Mouse (Mus musculus) MEL (cell line): Measurements from ENCODE around the gene Wfdc3. TPM values are rescaled to one million over a fixed set of nuclear protein-coding genes. Genes with fewer than 3 reads are reported as not detected.

Experiments used
- DNase-seq: peaks from one replicate; pipeline ENCODE4 v3.0.0; 2011; ENCODE audit warnings: low read depth, low spot score
- H3K27ac ChIP-seq: 2 replicates; pipeline ENCODE4 v1.5.1; 2012; ENCODE audit warnings: low read depth, mild to moderate bottlenecking, control low read depth, low read length, moderate library complexity; ENCODE audit not compliant: control insufficient read depth
- H3K27me3 ChIP-seq, 2 experiments: fragments of 150-350 bp in 1 of 2; sonication (generic) in 1 of 2; 2 replicates each; pipeline ENCODE4 v1.6.1; 2012; ENCODE audit warnings: low read length in 2 of 2, mild to moderate bottlenecking in 2 of 2, improper control_type of control experiment in 1 of 2, moderate library complexity in 1 of 2; ENCODE audit not compliant: insufficient read depth in 2 of 2, control insufficient read depth in 1 of 2
- H3K36me3 ChIP-seq, 2 experiments: 2 replicates each; pipeline ENCODE4 v1.6.1; 2012 to 2014; ENCODE audit warnings: low read length in 2 of 2, improper control_type of control experiment in 1 of 2, inconsistent platforms in 1 of 2, mild to moderate bottlenecking in 1 of 2; ENCODE audit not compliant: insufficient read depth in 2 of 2, control insufficient read depth in 1 of 2
- H3K4me1 ChIP-seq, 2 experiments: fragments of 150-350 bp in 1 of 2; sonication (generic) in 1 of 2; 2 replicates each; pipeline ENCODE4 v1.6.1; 2012; ENCODE audit warnings: low read length in 2 of 2, improper control_type of control experiment in 1 of 2, mild to moderate bottlenecking in 1 of 2; ENCODE audit not compliant: insufficient read depth in 2 of 2, control insufficient read depth in 1 of 2
- H3K4me3 ChIP-seq, 2 experiments: fragments of 150-350 bp in 1 of 2; sonication (generic) in 1 of 2; 2 replicates each; pipeline ENCODE4 v1.5.1; 2012; ENCODE audit warnings: low read depth in 2 of 2, low read length in 2 of 2, mild to moderate bottlenecking in 2 of 2, moderate library complexity in 2 of 2, control low read depth in 1 of 2, improper control_type of control experiment in 1 of 2; ENCODE audit not compliant: control insufficient read depth in 1 of 2, insufficient read depth in 1 of 2
- H3K79me2 ChIP-seq: 2 replicates; pipeline ENCODE4 v1.6.1; 2012; ENCODE audit warnings: mild to moderate bottlenecking, low read length, moderate library complexity; ENCODE audit not compliant: control insufficient read depth, poor library complexity, insufficient read depth
- H3K9ac ChIP-seq: 2 replicates; pipeline ENCODE4 v1.6.1; 2012; ENCODE audit warnings: low read depth, mild to moderate bottlenecking, control low read depth, low read length, moderate library complexity; ENCODE audit not compliant: control insufficient read depth, poor library complexity, severe bottlenecking
- H3K9me3 ChIP-seq: fragments of 150-350 bp; sonication (generic); replicated peaks from 2 replicates; pipeline ENCODE4 v1.6.1; 2012; ENCODE audit warnings: mild to moderate bottlenecking, low read length, improper control_type of control experiment, moderate library complexity; ENCODE audit not compliant: insufficient read depth
- BHLHE40 ChIP-seq: IDR thresholded peaks from 2 replicates; pipeline ENCODE4 v1.6.1; 2012; ENCODE audit warnings: low read depth, mild to moderate bottlenecking, inconsistent platforms, low read length, improper control_type of control experiment, borderline replicate concordance
- CHD1 ChIP-seq: IDR thresholded peaks from 2 replicates; pipeline ENCODE4 v1.6.1; 2012; ENCODE audit warnings: low read depth, mild to moderate bottlenecking, inconsistent platforms, low read length, improper control_type of control experiment
- CHD2 ChIP-seq: IDR thresholded peaks from 2 replicates; pipeline ENCODE4 v1.6.1; 2011; ENCODE audit warnings: low read length, improper control_type of control experiment
- CTCF ChIP-seq, 3 experiments: IDR thresholded peaks in 2 of 3; conservative IDR thresholded peaks in 1 of 3; 2 replicates each; pipeline ENCODE4 v1.5.1; 2011 to 2012; ENCODE audit warnings: low read length in 3 of 3, low read depth in 2 of 3, mild to moderate bottlenecking in 2 of 3, improper control_type of control experiment in 1 of 3, inconsistent platforms in 1 of 3, mixed read lengths in 1 of 3, moderate library complexity in 1 of 3; ENCODE audit not compliant: control insufficient read depth in 1 of 3, insufficient read depth in 1 of 3, poor library complexity in 1 of 3, severe bottlenecking in 1 of 3
- E2F4 ChIP-seq: IDR thresholded peaks from 2 replicates; pipeline ENCODE4 v1.6.1; 2011; ENCODE audit warnings: low read depth, low read length, improper control_type of control experiment, borderline replicate concordance
- ELF1 ChIP-seq: IDR thresholded peaks from 2 replicates; pipeline ENCODE4 v1.6.1; 2014; ENCODE audit warnings: low read depth, mild to moderate bottlenecking, inconsistent platforms, low read length, improper control_type of control experiment, moderate library complexity
- EP300 ChIP-seq, 2 experiments: IDR thresholded peaks; 2 replicates each; pipeline ENCODE4 v1.6.1; 2011; ENCODE audit warnings: improper control_type of control experiment in 2 of 2, low read length in 2 of 2, low read depth in 1 of 2, mild to moderate bottlenecking in 1 of 2
- GABPA ChIP-seq: IDR thresholded peaks from 2 replicates; pipeline ENCODE4 v1.6.1; 2012; ENCODE audit warnings: low read depth, mild to moderate bottlenecking, inconsistent platforms, low read length, improper control_type of control experiment, moderate library complexity
- HCFC1 ChIP-seq: IDR thresholded peaks from 2 replicates; pipeline ENCODE4 v1.6.1; 2012; ENCODE audit warnings: low read depth, mild to moderate bottlenecking, inconsistent platforms, low read length, improper control_type of control experiment, moderate library complexity
- JUND ChIP-seq: IDR thresholded peaks from 2 replicates; pipeline ENCODE4 v1.6.1; 2011; ENCODE audit warnings: low read depth, mild to moderate bottlenecking, improper control_type of control experiment, low read length
- KAT2A ChIP-seq: conservative IDR thresholded peaks from 2 replicates; pipeline ENCODE4 v1.6.1; 2012; ENCODE audit warnings: low read depth, low read length, improper control_type of control experiment, inconsistent platforms
- MAFK ChIP-seq: IDR thresholded peaks from 2 replicates; pipeline ENCODE4 v1.6.1; 2011; ENCODE audit warnings: low read depth, mild to moderate bottlenecking, low read length, improper control_type of control experiment, borderline replicate concordance
- MAX ChIP-seq: IDR thresholded peaks from 2 replicates; pipeline ENCODE4 v1.6.1; 2011; ENCODE audit warnings: low read length, improper control_type of control experiment
- MAZ ChIP-seq: IDR thresholded peaks from 2 replicates; pipeline ENCODE4 v1.6.1; 2012; ENCODE audit warnings: low read depth, mild to moderate bottlenecking, inconsistent platforms, low read length, improper control_type of control experiment
- MEF2A ChIP-seq: IDR thresholded peaks from 2 replicates; pipeline ENCODE4 v1.6.1; 2014; ENCODE audit warnings: low read depth, mild to moderate bottlenecking, inconsistent platforms, low read length, improper control_type of control experiment; ENCODE audit not compliant: poor library complexity, insufficient replicate concordance, severe bottlenecking; ENCODE audit errors: extremely low read depth
- MXI1 ChIP-seq: IDR thresholded peaks from 2 replicates; pipeline ENCODE4 v1.6.1; 2011; ENCODE audit warnings: mild to moderate bottlenecking, low read depth, low read length, improper control_type of control experiment
- MYB ChIP-seq: IDR thresholded peaks from 2 replicates; pipeline ENCODE4 v1.6.1; 2011; ENCODE audit warnings: mild to moderate bottlenecking, low read depth, low read length, improper control_type of control experiment
- MYC ChIP-seq: IDR thresholded peaks from 2 replicates; pipeline ENCODE4 v1.6.1; 2011; ENCODE audit warnings: low read depth, mild to moderate bottlenecking, low read length, improper control_type of control experiment, moderate library complexity
- NRF1 ChIP-seq: IDR thresholded peaks from 2 replicates; pipeline ENCODE4 v1.6.1; 2014; ENCODE audit warnings: low read depth, mild to moderate bottlenecking, inconsistent platforms, low read length, improper control_type of control experiment, moderate library complexity; ENCODE audit not compliant: poor library complexity, insufficient read depth, severe bottlenecking
- POLR2A ChIP-seq, 2 experiments: IDR thresholded peaks; 2 replicates each; pipeline ENCODE4 v1.6.1; 2011 to 2012; ENCODE audit warnings: low read length in 2 of 2, mild to moderate bottlenecking in 2 of 2, control low read depth in 1 of 2, improper control_type of control experiment in 1 of 2, low read depth in 1 of 2, moderate library complexity in 1 of 2; ENCODE audit not compliant: control insufficient read depth in 1 of 2, insufficient read depth in 1 of 2, poor library complexity in 1 of 2
- POLR2AphosphoS2 ChIP-seq: IDR thresholded peaks from 2 replicates; pipeline ENCODE4 v1.6.1; 2011; ENCODE audit warnings: low read length, improper control_type of control experiment
- POLR2AphosphoS5 ChIP-seq: IDR thresholded peaks from 2 replicates; pipeline ENCODE4 v1.6.1; 2012; ENCODE audit warnings: low read depth, borderline replicate concordance, mild to moderate bottlenecking, inconsistent platforms, low read length, moderate library complexity, mixed read lengths
- RAD21 ChIP-seq: IDR thresholded peaks from 2 replicates; pipeline ENCODE4 v1.6.1; 2011; ENCODE audit warnings: mild to moderate bottlenecking, low read depth, low read length, improper control_type of control experiment
- RCOR1 ChIP-seq: IDR thresholded peaks from 2 replicates; pipeline ENCODE4 v1.6.1; 2012; ENCODE audit warnings: low read depth, mild to moderate bottlenecking, inconsistent platforms, low read length, improper control_type of control experiment
- SIN3A ChIP-seq: IDR thresholded peaks from 2 replicates; pipeline ENCODE4 v1.6.1; 2012; ENCODE audit warnings: low read length, improper control_type of control experiment, inconsistent platforms
- SMC3 ChIP-seq: IDR thresholded peaks from 2 replicates; pipeline ENCODE4 v1.6.1; 2011; ENCODE audit warnings: low read depth, low read length, improper control_type of control experiment
- TAL1 ChIP-seq: IDR thresholded peaks from 2 replicates; pipeline ENCODE4 v1.6.1; 2012; ENCODE audit warnings: mild to moderate bottlenecking, inconsistent platforms, low read length, moderate library complexity, mixed read lengths
- TBP ChIP-seq: IDR thresholded peaks from 2 replicates; pipeline ENCODE4 v1.8.0; 2011; ENCODE audit warnings: low read depth, low read length, improper control_type of control experiment
- TCF12 ChIP-seq: IDR thresholded peaks from 2 replicates; pipeline ENCODE4 v1.6.1; 2014; ENCODE audit warnings: low read depth, mild to moderate bottlenecking, inconsistent platforms, low read length, improper control_type of control experiment, moderate library complexity
- UBTF ChIP-seq: IDR thresholded peaks from 2 replicates; pipeline ENCODE4 v1.6.1; 2012; ENCODE audit warnings: low read depth, mild to moderate bottlenecking, inconsistent platforms, low read length, improper control_type of control experiment, moderate library complexity, borderline replicate concordance; ENCODE audit not compliant: insufficient read depth
- USF1 ChIP-seq: IDR thresholded peaks from 2 replicates; pipeline ENCODE4 v1.6.1; 2014; ENCODE audit warnings: low read depth, mild to moderate bottlenecking, inconsistent platforms, low read length, improper control_type of control experiment, moderate library complexity
- USF2 ChIP-seq, 2 experiments: IDR thresholded peaks; 2 replicates each; pipeline ENCODE4 v1.6.1; 2011 to 2012; ENCODE audit warnings: improper control_type of control experiment in 2 of 2, low read length in 2 of 2, borderline replicate concordance in 1 of 2, inconsistent platforms in 1 of 2, low read depth in 1 of 2, mild to moderate bottlenecking in 1 of 2; ENCODE audit not compliant: insufficient read depth in 1 of 2
- ZKSCAN1 ChIP-seq: IDR thresholded peaks from 2 replicates; pipeline ENCODE4 v1.6.1; 2012; ENCODE audit warnings: low read depth, mild to moderate bottlenecking, inconsistent platforms, low read length, improper control_type of control experiment, moderate library complexity
- ZMIZ1 ChIP-seq: IDR thresholded peaks from 2 replicates; pipeline ENCODE4 v1.6.1; 2012; ENCODE audit warnings: low read depth, mild to moderate bottlenecking, inconsistent platforms, low read length, improper control_type of control experiment, moderate library complexity
- polyA plus RNA-seq, 2 experiments: library from polyadenylated mRNA; stranded (reverse) in 1 of 2; unstranded in 1 of 2; fragments of >175 nt in 1 of 2; fragments of >200 nt in 1 of 2; gene quantifications; 2 replicates each; pipeline versions ENCODE4 v1.2.1 to v1.2.4; 2012; ENCODE audit warnings: low replicate concordance in 2 of 2, low read depth in 1 of 2; ENCODE audit not compliant: insufficient read length in 2 of 2, insufficient read depth in 1 of 2, missing spikeins in 1 of 2
- total RNA-seq: library from RNA; depleted of rRNA; stranded (reverse); fragments of 300-350 nt; gene quantifications from 2 replicates; pipeline ENCODE4 v1.2.3, GENCODE M21; 2012

The Wfdc3 gene
- total and polyA plus RNA-seq, 3 experiments: 0.31 to 0.40 TPM; not detected in 1

GRCm38 (mm10) chr2:164785481-164786387 lies 40.0 kb upstream of the Wfdc3 start, which contains the start of gene Snx21:
TSS of gene Snx21 (plus strand) at chr2:164785823.
- Histone ChIP-seq H3K79me2 (no peaks in the 10 kb centered on the region; the same call in 1 of the 2 replicates), H3K9me3 (no peaks in the 10 kb centered on the region), H3K4me3 (peak within 1 kb of the TSS; percentile 63 to 88), H3K27me3 (no peaks in the 10 kb centered on the region), H3K27ac (peak within 1 kb of the TSS; percentile 13), H3K36me3 (peaks cover 0 to 5% of the 10 kb centered on the region in 2 experiments; a peak in 1 of 4 replicates), H3K9ac (peak within 1 kb of the TSS; percentile 66), H3K4me1 (peaks cover 3 to 9% of the 10 kb centered on the region in 2 experiments; a peak in 3 of 4 replicates)
- peak; percentile 84 for DNase-seq
- no peak for TF ChIP-seq MYB
- TF ChIP-seq MXI1: no peak; the same call in 1 of the 2 replicates
- TF ChIP-seq MYC: no peak
- peak; percentile 36 for TF ChIP-seq SIN3A
- TF ChIP-seq CHD2: no peak
- no peak for TF ChIP-seq KAT2A
- no peak for TF ChIP-seq ZMIZ1
- no peak for TF ChIP-seq TCF12
- TF ChIP-seq SMC3: no peak
- TF ChIP-seq UBTF: 0 out of 2 replicates have a peak, but pooled peaks have one; percentile 71
- peak; percentile 44 for TF ChIP-seq MAX
- no peak for TF ChIP-seq CHD1
- TF ChIP-seq ELF1: no peak
- TF ChIP-seq POLR2A (IDR thresholded peaks at IDR 0.05; ENCODE audit: control insufficient read depth in 1 of 2, insufficient read depth in 1 of 2, low read depth in 1 of 2, low read length in 2 of 2, poor library complexity in 1 of 2): peak in 1 of 2 experiments; percentile 39; a peak in 1 of 4 replicates
- TF ChIP-seq RAD21: no peak
- TF ChIP-seq POLR2AphosphoS2: no peak
- no peak for TF ChIP-seq E2F4
- no peak for TF ChIP-seq MAFK
- TF ChIP-seq HCFC1: peak; percentile 55; the same call in 1 of the 2 replicates
- no peak for TF ChIP-seq GABPA
- TF ChIP-seq CTCF (IDR thresholded peaks at IDR 0.05 in 2 of 3, conservative IDR thresholded peaks at IDR 0.05 in 1 of 3; ENCODE audit: control insufficient read depth in 1 of 3, insufficient read depth in 1 of 3, low read depth in 2 of 3, low read length in 3 of 3, poor library complexity in 1 of 3, severe bottlenecking in 1 of 3): peak in 1 of 3 experiments; percentile 19; a peak in 2 of 6 replicates
- TF ChIP-seq ZKSCAN1: no peak
- TF ChIP-seq USF2 (IDR thresholded peaks at IDR 0.05; ENCODE audit: borderline replicate concordance in 1 of 2, insufficient read depth in 1 of 2, low read depth in 1 of 2, low read length in 2 of 2): no peak
- TF ChIP-seq BHLHE40: no peak
- TF ChIP-seq MAZ: 0 out of 2 replicates have a peak, but pooled peaks have one; percentile 48
- no peak for TF ChIP-seq USF1
- 0 out of 2 replicates have a peak, but pooled peaks have one; percentile 24 for TF ChIP-seq RCOR1
- TF ChIP-seq NRF1: no peak; the same call in 1 of the 2 replicates
- TF ChIP-seq POLR2AphosphoS5: no peak
- no peak for TF ChIP-seq JUND
- no peak for TF ChIP-seq TBP
- TF ChIP-seq MEF2A: no peak
- no peak for TF ChIP-seq TAL1
- no peak for TF ChIP-seq EP300 (IDR thresholded peaks at IDR 0.05; ENCODE audit: low read depth in 1 of 2, low read length in 2 of 2)
